Mouse (Mus musculus): ENCODE measurements around the gene Baiap2l1. TPM values are rescaled to one million over a fixed set of nuclear protein-coding genes. Genes with fewer than 3 reads are reported as not detected.

Baiap2l1 gene
- polyA plus RNA-seq, 1 experiment = 2.2 TPM

DNA sequence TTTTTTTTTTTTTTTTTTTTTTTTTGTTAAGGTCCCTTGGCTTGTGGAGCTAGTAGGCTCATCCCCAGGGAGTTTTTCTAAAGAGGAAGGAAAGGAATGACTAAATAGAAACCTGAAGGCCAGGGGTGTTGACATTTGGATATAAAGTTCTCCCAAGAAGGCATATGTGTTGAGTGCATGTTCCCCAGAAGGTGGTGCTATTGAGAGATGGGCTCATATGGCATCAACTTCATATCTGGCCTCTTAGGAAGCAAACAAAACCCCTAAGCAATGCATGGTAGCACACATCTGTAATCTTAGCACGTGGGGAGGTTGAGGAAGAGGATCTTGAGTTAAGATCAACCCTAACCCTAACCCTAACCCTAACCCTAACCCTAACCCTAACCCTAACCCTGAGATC lies 126.5 kb downstream of the Baiap2l1 start:
- Histone ChIP-seq H3K27me3 (ENCODE audit: control insufficient read depth, insufficient read depth, low read length) (no peaks in the 10 kb centered on the region), H3K27ac (ENCODE audit: control insufficient read depth, insufficient read depth, low read length) (no peak overlapping the region), H3K4me3 (ENCODE audit: control insufficient read depth, insufficient read depth, low read length) (no peak overlapping the region), H3K36me3 (ENCODE audit: control insufficient read depth, insufficient read depth, low read length) (no peaks in the 10 kb centered on the region), H3K4me1 (replicated peaks; ENCODE audit: control insufficient read depth, insufficient read depth, low read length) (no peaks in the 10 kb centered on the region)
- 31% methylated on average over 1 of the region's 1 CpGs for WGBS
- no peak for DNase-seq
- TF ChIP-seq CTCF (IDR thresholded peaks at IDR 0.05; ENCODE audit: borderline replicate concordance, control insufficient read depth, extremely low read depth, insufficient read depth, low read length, poor library complexity) (no peak), POLR2A (IDR thresholded peaks at IDR 0.05; ENCODE audit: control insufficient read depth, extremely low read depth, insufficient read depth, low read length, poor library complexity) (no peak)

DNA sequence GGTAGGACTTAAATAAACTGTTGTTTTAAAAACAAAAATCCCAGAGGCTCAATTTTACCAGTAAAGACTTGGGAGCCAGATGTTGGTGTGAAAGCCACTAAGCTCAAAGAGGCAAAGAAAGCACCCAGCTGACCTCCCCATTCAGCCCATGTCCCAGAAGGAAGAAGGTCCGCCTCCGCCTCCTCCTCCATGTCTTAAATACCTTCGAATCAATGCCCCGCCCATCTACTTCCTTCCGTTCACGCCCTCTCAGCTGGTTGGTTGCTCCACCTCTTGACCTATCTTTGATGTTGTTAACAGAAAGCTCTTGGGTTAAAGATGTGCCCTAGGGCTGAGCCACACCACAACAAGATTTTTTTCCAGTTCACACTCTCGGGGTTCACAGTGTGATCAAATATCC lies 127.7 kb downstream of the Baiap2l1 start:
- H3K4me1 ChIP-seq (replicated peaks; ENCODE audit: control insufficient read depth, insufficient read depth, low read length) = no peaks in the 10 kb centered on the region
- no peaks in the 10 kb centered on the region for H3K27me3 ChIP-seq (ENCODE audit: control insufficient read depth, insufficient read depth, low read length)
- TF ChIP-seq POLR2A (IDR thresholded peaks at IDR 0.05; ENCODE audit: control insufficient read depth, extremely low read depth, insufficient read depth, low read length, poor library complexity) (no peak), CTCF (IDR thresholded peaks at IDR 0.05; ENCODE audit: borderline replicate concordance, control insufficient read depth, extremely low read depth, insufficient read depth, low read length, poor library complexity) (no peak)
- no peaks in the 10 kb centered on the region for H3K36me3 ChIP-seq (ENCODE audit: control insufficient read depth, insufficient read depth, low read length)
- no peak for DNase-seq
- 95% methylated on average over 7 of the region's 7 CpGs for WGBS
- no peak overlapping the region for H3K4me3 ChIP-seq (ENCODE audit: control insufficient read depth, insufficient read depth, low read length)
- H3K27ac ChIP-seq (ENCODE audit: control insufficient read depth, insufficient read depth, low read length) = no peak overlapping the region

DNA sequence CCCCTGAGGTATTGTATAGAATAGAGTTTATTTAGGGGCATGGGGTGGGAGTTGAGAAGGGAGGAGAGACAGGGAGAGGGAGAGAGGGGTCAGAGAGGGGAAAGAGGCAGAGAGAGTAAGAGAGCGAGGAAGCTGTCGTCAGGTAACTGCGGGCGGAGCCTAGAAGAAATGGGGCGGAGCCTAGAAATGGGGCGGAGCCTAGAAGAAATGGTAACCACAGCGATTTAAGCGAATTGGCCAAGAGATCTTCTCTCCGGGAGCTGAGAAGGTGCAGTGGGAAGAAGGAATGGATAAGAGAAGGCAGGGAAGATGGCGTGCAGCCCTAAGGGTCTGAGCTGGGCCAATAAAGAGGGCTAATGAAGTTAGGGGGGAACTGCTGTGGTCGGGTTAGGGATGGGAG lies 131.7 kb downstream of the Baiap2l1 start:
- WGBS = 70% methylated on average over 11 of the region's 11 CpGs
- DNase-seq = no peak
- Histone ChIP-seq H3K4me3 (ENCODE audit: control insufficient read depth, insufficient read depth, low read length) (no peak overlapping the region), H3K27ac (ENCODE audit: control insufficient read depth, insufficient read depth, low read length) (no peak overlapping the region), H3K27me3 (ENCODE audit: control insufficient read depth, insufficient read depth, low read length) (no peaks in the 10 kb centered on the region), H3K36me3 (ENCODE audit: control insufficient read depth, insufficient read depth, low read length) (no peaks in the 10 kb centered on the region), H3K4me1 (replicated peaks; ENCODE audit: control insufficient read depth, insufficient read depth, low read length) (peaks cover 11% of the 10 kb centered on the region)
- TF ChIP-seq POLR2A (IDR thresholded peaks at IDR 0.05; ENCODE audit: control insufficient read depth, extremely low read depth, insufficient read depth, low read length, poor library complexity) = no peak

DNA sequence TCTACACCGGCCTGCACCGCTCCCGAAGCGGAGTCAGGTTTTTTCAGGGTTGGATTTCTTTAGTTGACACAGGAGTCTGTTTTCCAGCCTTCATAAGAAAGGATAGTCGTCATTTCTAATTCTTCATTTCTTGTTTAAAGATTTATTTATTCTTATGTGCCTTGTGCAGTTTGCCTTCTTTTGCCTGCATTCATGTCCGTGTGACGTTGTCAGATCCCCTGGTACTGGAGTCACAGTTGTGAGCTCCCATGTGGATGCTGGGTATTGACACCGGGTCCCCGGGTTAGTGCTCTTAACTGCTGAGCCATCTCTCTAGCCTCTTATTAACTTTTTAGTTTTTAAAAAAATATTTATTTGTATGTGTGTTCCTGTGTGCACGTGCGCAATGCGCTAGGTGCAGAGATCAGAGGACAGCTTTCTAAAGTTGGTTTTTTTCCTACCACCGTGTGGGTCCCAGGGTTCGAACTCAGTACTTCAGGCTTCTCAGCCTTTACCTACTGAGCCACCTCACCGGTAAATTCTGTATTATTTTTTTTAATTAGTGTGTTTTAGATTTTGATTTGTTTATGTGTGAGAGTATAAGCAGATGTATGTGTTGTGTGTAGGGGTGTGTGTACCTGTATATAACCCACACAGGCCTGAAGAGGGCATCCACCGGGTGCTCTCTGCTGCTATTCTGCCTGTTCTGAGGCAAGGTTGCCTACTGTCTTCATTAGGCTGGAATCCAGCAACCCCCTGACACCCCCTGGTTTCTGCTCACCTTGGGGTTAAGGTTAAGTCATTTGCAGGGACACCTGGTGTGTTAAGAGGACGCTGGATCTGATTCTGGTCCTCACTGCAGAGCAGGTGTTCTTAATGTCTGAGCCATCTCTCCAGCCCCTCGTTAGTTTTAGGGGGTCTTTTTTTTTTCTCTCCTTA lies 133.8 kb downstream of the Baiap2l1 start:
- H3K4me3 ChIP-seq (ENCODE audit: control insufficient read depth, insufficient read depth, low read length) = peak overlapping the region; percentile 67
- no peak for TF ChIP-seq POLR2A (IDR thresholded peaks at IDR 0.05; ENCODE audit: control insufficient read depth, extremely low read depth, insufficient read depth, low read length, poor library complexity)
- no peak for TF ChIP-seq CTCF (IDR thresholded peaks at IDR 0.05; ENCODE audit: borderline replicate concordance, control insufficient read depth, extremely low read depth, insufficient read depth, low read length, poor library complexity)
- peaks cover 27% of the 10 kb centered on the region for H3K4me1 ChIP-seq (replicated peaks; ENCODE audit: control insufficient read depth, insufficient read depth, low read length)
- no peaks in the 10 kb centered on the region for H3K36me3 ChIP-seq (ENCODE audit: control insufficient read depth, insufficient read depth, low read length)
- WGBS = 30% methylated on average over 18 of the region's 18 CpGs
- H3K27me3 ChIP-seq (ENCODE audit: control insufficient read depth, insufficient read depth, low read length) = no peaks in the 10 kb centered on the region
- no peak for DNase-seq
- H3K27ac ChIP-seq (ENCODE audit: control insufficient read depth, insufficient read depth, low read length) = peak overlapping the region; percentile 15; the same call in 1 of the 2 replicates

DNA sequence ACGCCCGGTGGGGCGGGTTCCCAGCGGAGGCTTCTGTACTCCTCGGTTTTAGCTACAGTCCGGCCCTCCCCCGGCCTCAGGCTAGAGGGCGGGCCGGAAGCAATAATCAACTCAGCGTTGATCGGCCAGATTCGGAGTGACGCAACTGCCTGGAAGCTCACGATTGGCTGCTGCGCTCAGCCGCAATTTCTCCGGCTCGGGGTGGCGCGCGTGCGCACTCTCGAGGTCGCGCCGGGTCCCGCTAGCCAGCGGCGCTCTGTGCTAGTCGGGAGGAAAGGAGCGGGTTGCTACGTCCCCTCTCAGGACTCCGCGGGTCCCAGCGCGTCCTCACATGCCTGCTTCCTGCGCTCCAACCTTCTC lies 134.4 kb downstream of the Baiap2l1 start, which contains the start of gene Tecpr1:
Gene Tecpr1 (minus strand): TSS at position 113 of the 360 bp plus-strand sequence.
- no peak; the same call in 1 of the 2 replicates for TF ChIP-seq CTCF (IDR thresholded peaks at IDR 0.05; ENCODE audit: borderline replicate concordance, control insufficient read depth, extremely low read depth, insufficient read depth, low read length, poor library complexity)
- peak; percentile 84 for TF ChIP-seq POLR2A (IDR thresholded peaks at IDR 0.05; ENCODE audit: control insufficient read depth, extremely low read depth, insufficient read depth, low read length, poor library complexity)
- Histone ChIP-seq H3K27me3 (ENCODE audit: control insufficient read depth, insufficient read depth, low read length) (no peaks in the 10 kb centered on the region), H3K36me3 (ENCODE audit: control insufficient read depth, insufficient read depth, low read length) (no peaks in the 10 kb centered on the region), H3K4me1 (replicated peaks; ENCODE audit: control insufficient read depth, insufficient read depth, low read length) (peaks cover 30% of the 10 kb centered on the region), H3K4me3 (ENCODE audit: control insufficient read depth, insufficient read depth, low read length) (peak within 1 kb of the TSS; percentile 80), H3K27ac (ENCODE audit: control insufficient read depth, insufficient read depth, low read length) (peak within 1 kb of the TSS; percentile 95)
- peak; percentile 94 for DNase-seq
- WGBS = under 1% methylated on average over 36 of the region's 37 CpGs

DNA sequence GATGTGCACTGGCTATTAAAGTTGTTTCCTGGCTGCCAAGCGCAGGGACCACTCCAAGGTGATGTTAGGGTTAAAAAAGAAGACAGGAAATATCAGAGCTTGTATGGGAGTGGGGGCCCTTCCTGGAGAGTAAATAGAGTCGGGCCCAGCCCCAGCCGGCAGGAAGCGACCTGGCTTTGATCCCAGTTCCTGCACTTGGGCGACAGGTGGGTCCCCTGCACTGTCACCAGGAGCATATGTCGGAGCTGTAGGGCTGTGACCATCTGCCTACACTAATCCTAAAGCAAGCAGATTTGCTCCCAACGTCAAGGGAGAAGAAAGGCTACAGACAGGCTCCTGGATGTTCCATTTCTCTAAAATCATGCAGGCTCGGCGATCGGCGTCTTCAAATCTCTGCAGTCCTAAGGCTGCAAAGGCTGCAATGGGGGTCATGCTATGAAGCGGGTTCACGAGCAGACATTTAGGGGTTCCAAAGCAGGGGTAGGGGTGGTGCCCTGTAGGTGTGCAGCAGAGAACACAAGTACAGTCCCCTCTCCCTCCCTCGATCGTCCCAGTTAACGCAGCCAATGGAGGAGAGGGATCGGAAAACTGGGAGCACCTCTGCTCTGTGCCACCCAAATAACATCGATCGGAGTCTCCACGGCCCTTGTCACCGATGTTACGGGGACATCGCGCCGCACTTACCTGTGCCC lies 135.0 kb downstream of the Baiap2l1 start:
- under 1% methylated on average over 25 of the region's 25 CpGs for WGBS

More for the DNA sequence above, 135.0 kb downstream of the Baiap2l1 start:
- Histone ChIP-seq H3K27ac (ENCODE audit: control insufficient read depth, insufficient read depth, low read length) (peak overlapping the region; percentile 95), H3K4me3 (ENCODE audit: control insufficient read depth, insufficient read depth, low read length) (peak overlapping the region; percentile 80), H3K36me3 (ENCODE audit: control insufficient read depth, insufficient read depth, low read length) (no peaks in the 10 kb centered on the region), H3K27me3 (ENCODE audit: control insufficient read depth, insufficient read depth, low read length) (no peaks in the 10 kb centered on the region), H3K4me1 (replicated peaks; ENCODE audit: control insufficient read depth, insufficient read depth, low read length) (peaks cover 30% of the 10 kb centered on the region)
- no peak for TF ChIP-seq CTCF (IDR thresholded peaks at IDR 0.05; ENCODE audit: borderline replicate concordance, control insufficient read depth, extremely low read depth, insufficient read depth, low read length, poor library complexity)
- peak; percentile 68 for DNase-seq

Measured in thymus, adult 2 months (tissue).